In genomic region chr5:93133445-93134244, GRCm38 (mm10) we compare ENCODE assay signal across 8 mouse cellular contexts.
DNase-seq lines count a peak whose midpoint lies in the region.

No protein-coding gene starts in this region.

- peak; percentile 37 to 68 for DNase-seq in frontal cortex, postnatal 36 days (ENCODE audit: low spot score in 2 of 2)
- no peak for DNase-seq in frontal cortex, postnatal 14 days (ENCODE audit: low spot score in 2 of 2)
- DNase-seq in right cerebral cortex, adult 2 months (ENCODE audit: low spot score in 2 of 2) = peak; percentile 57 to 65
- no peak for DNase-seq in right cerebral cortex, postnatal 4 days
- peak; percentile 46 for DNase-seq in kidney, adult 9 months
- peak; percentile 47 for DNase-seq in naive thymus-derived CD4-positive, alpha-beta T cell, adult 2 months (ENCODE audit: low read depth)
- no peak for DNase-seq in cerebellum, postnatal 36 days
- DNase-seq in adipocyte (ENCODE audit: low spot score) = no peak

Comparison
In these comparisons a context has a peak if more than half of its experiments do, and no peak if none do; other contexts are left out.
1. DNase-seq: peak in frontal cortex, postnatal 36 days (2 of 2), right cerebral cortex, adult 2 months (2 of 2), kidney, adult 9 months (single experiment) and naive thymus-derived CD4-positive, alpha-beta T cell, adult 2 months (single experiment); none in frontal cortex, postnatal 14 days (0 of 2), right cerebral cortex, postnatal 4 days (single experiment), cerebellum, postnatal 36 days (0 of 2) and adipocyte (single experiment).